Comparison of ENCODE assay signal across 8 mouse cellular contexts in genomic region chr19:45075323-45076035, GRCm38 (mm10). TPM values are rescaled to one million over a fixed set of nuclear protein-coding genes. Genes with fewer than 3 reads are reported as not detected.
DNase-seq lines count a peak whose midpoint lies in the region; ATAC-seq and TF ChIP-seq lines count a peak whose summit lies in the region.

No protein-coding gene starts in this region.

- H3K27me3 ChIP-seq in E14TG2a.4 (ENCODE audit: insufficient read depth, low read length), result peaks cover 52% of the 10 kb centered on the region
- H3K27me3 ChIP-seq in forebrain, embryonic 10.5 days (ENCODE audit: poor library complexity, severe bottlenecking), result peaks cover 89% of the 10 kb centered on the region
- peaks cover 71% of the 10 kb centered on the region for H3K27me3 ChIP-seq in midbrain, embryonic 13.5 days

- peak overlapping the region; percentile 91 for H3K27ac ChIP-seq in forebrain, embryonic 10.5 days
- H3K27ac ChIP-seq in midbrain, embryonic 13.5 days, result no peak overlapping the region

- WGBS in forebrain, embryonic 10.5 days, result under 1% methylated on average over 32 of the region's 32 CpGs
- under 1% methylated on average over 32 of the region's 32 CpGs for WGBS in midbrain, embryonic 13.5 days

- H3K9me3 ChIP-seq in E14TG2a.4 (ENCODE audit: low read length), result 0 out of 2 replicates have a peak, but pooled peaks cover 3% of the 10 kb centered on the region
- H3K9me3 ChIP-seq in forebrain, embryonic 10.5 days, result no peaks in the 10 kb centered on the region
- no peaks in the 10 kb centered on the region for H3K9me3 ChIP-seq in midbrain, embryonic 13.5 days

- peak; percentile 21 for DNase-seq in gastrocnemius, adult 18-20 months (ENCODE audit: low spot score)
- DNase-seq in gastrocnemius, postnatal 25 days, result no peak
- DNase-seq in forebrain, embryonic 10.5 days (ENCODE audit: extremely low spot score, low spot score), result peak; percentile 35
- peak; percentile 60 for DNase-seq in induced T-regulatory cell, adult 2 months (ENCODE audit: low read depth)
- no peak for DNase-seq in T-cell, adult 2 months (ENCODE audit: low spot score)
- no peak for DNase-seq in right cerebral cortex, adult 18-20 months

- peak overlapping the region; percentile 75 for H3K9ac ChIP-seq in midbrain, embryonic 13.5 days (replicated peaks)

- H3K4me1 ChIP-seq in E14TG2a.4 (replicated peaks; ENCODE audit: low read depth, low read length), result peaks cover 68% of the 10 kb centered on the region
- H3K4me1 ChIP-seq in forebrain, embryonic 10.5 days, result peaks cover 68% of the 10 kb centered on the region
- peaks cover 39% of the 10 kb centered on the region for H3K4me1 ChIP-seq in midbrain, embryonic 13.5 days (replicated peaks)

- peak; percentile 41 for ATAC-seq in midbrain, embryonic 13.5 days

- peak overlapping the region; percentile 88 for H3K4me3 ChIP-seq in E14TG2a.4 (replicated peaks; ENCODE audit: low read length)
- peak overlapping the region; percentile 62 for H3K4me3 ChIP-seq in forebrain, embryonic 10.5 days
- H3K4me3 ChIP-seq in midbrain, embryonic 13.5 days (replicated peaks), result peak overlapping the region; percentile 55

- H3K36me3 ChIP-seq in E14TG2a.4 (ENCODE audit: insufficient read depth, low read length), result no peaks in the 10 kb centered on the region
- H3K36me3 ChIP-seq in forebrain, embryonic 10.5 days (replicated peaks), result no peaks in the 10 kb centered on the region
- H3K36me3 ChIP-seq in midbrain, embryonic 13.5 days, result no peaks in the 10 kb centered on the region

- peak overlapping the region; percentile 91 for H3K4me2 ChIP-seq in midbrain, embryonic 13.5 days (replicated peaks)

- no peak for TF ChIP-seq CTCF in E14TG2a.4 (conservative IDR thresholded peaks at IDR 0.05; ENCODE audit: low read length)

RNA-seq across cellular contexts. Expression of gene Kazald1, which starts 0.4 kb away (rescaled TPM):
- total RNA-seq in gastrocnemius, adult 18-20 months (2021), result 10 to 100 TPM in 1 of 2 experiments, 1 to 10 TPM in 1; 6.3 to 11.2 TPM
- 1 to 10 TPM; 5.4 to 6.3 TPM for total RNA-seq in gastrocnemius, postnatal 25 days (2021)
- 0.20 and 0.63 TPM in 2 replicates for polyA plus RNA-seq in forebrain, embryonic 10.5 days (2016; fragmentation: Nextera tagmentation; extraction: Ambion mirVana)
- polyA plus RNA-seq in midbrain, embryonic 13.5 days (2015; fragmentation: Nextera tagmentation; extraction: Ambion mirVana), result 0.94 and 1.1 TPM in 2 replicates

RNA-seq across cellular contexts. Expression of gene Sfxn3, which starts 28.2 kb away (rescaled TPM):
- total RNA-seq in gastrocnemius, adult 18-20 months (2021), result 10 to 100 TPM; 23.2 to 24.9 TPM
- total RNA-seq in gastrocnemius, postnatal 25 days (2021), result 10 to 100 TPM; 20.7 to 22.5 TPM
- 6.3 and 6.9 TPM in 2 replicates for polyA plus RNA-seq in forebrain, embryonic 10.5 days (2016; fragmentation: Nextera tagmentation; extraction: Ambion mirVana)
- polyA plus RNA-seq in midbrain, embryonic 13.5 days (2015; fragmentation: Nextera tagmentation; extraction: Ambion mirVana), result 58.1 and 61.2 TPM in 2 replicates

RNA-seq across cellular contexts. Expression of gene Pdzd7, which starts 30.0 kb away (rescaled TPM):
- 1 to 10 TPM; 4.7 to 5.4 TPM for total RNA-seq in gastrocnemius, adult 18-20 months (2021)
- 1 to 10 TPM; 5.4 to 5.9 TPM for total RNA-seq in gastrocnemius, postnatal 25 days (2021)
- 0.15 and 0.25 TPM in 2 replicates for polyA plus RNA-seq in forebrain, embryonic 10.5 days (2016; fragmentation: Nextera tagmentation; extraction: Ambion mirVana)
- polyA plus RNA-seq in midbrain, embryonic 13.5 days (2015; fragmentation: Nextera tagmentation; extraction: Ambion mirVana), result 1.3 and 1.8 TPM in 2 replicates

Comparison
In these comparisons a context has a peak if more than half of its experiments do, and no peak if none do; other contexts are left out.
1. DNase-seq: peak in gastrocnemius, adult 18-20 months (single experiment), forebrain, embryonic 10.5 days (single experiment) and induced T-regulatory cell, adult 2 months (single experiment); none in gastrocnemius, postnatal 25 days (single experiment), T-cell, adult 2 months (single experiment) and right cerebral cortex, adult 18-20 months (single experiment).
2. Peak in every context shown above with its lines, with median percentiles within 50 percentile points of each other: H3K4me3 ChIP-seq.